Mouse (Mus musculus) frontal cortex, adult 2 months (tissue): Measurements from ENCODE around the gene Pdss2. TPM values are rescaled to one million over a fixed set of nuclear protein-coding genes. Genes with fewer than 3 reads are reported as not detected.

Source experiments
- DNase-seq, 2 experiments: peaks; one replicate each; pipeline ENCODE4 v3.0.0; 2022; ENCODE audit warnings: low spot score in 1 of 2; ENCODE audit errors: extremely low spot score in 1 of 2
- polyA plus RNA-seq: library from polyadenylated mRNA; depleted of rRNA; stranded (reverse); fragments of >200 nt; gene quantifications from 2 replicates; pipeline ENCODE4 v1.2.3, GENCODE M21; 2012

Pdss2 gene
- polyA plus RNA-seq, 1 experiment: 12.6 TPM

- no peak for DNase-seq
These were observed 87.0 kb downstream of the Pdss2 start for GRCm38 (mm10) chr10:43308105-43308810.

- no peak for DNase-seq
These were observed 89.6 kb downstream of the Pdss2 start for GRCm38 (mm10) chr10:43310781-43311392.

GRCm38 (mm10) chr10:43312211-43312610 lies 90.9 kb downstream of the Pdss2 start:
- no peak for DNase-seq

- DNase-seq: no peak
These were observed 91.6 kb downstream of the Pdss2 start for GRCm38 (mm10) chr10:43312658-43313417.

GRCm38 (mm10) chr10:43315228-43315627 lies 93.9 kb downstream of the Pdss2 start:
- no peak for DNase-seq

- DNase-seq: no peak
These were observed 96.2 kb downstream of the Pdss2 start for GRCm38 (mm10) chr10:43317327-43317951.

GRCm38 (mm10) chr10:43321019-43321418 lies 99.7 kb downstream of the Pdss2 start:
- no peak for DNase-seq

GRCm38 (mm10) chr10:43322446-43323178 lies 101.3 kb downstream of the Pdss2 start:
- peak; percentile 10 to 67 for DNase-seq

- DNase-seq: no peak
These were observed 102.1 kb downstream of the Pdss2 start for GRCm38 (mm10) chr10:43323386-43323785.

GRCm38 (mm10) chr10:43329813-43330212 lies 108.5 kb downstream of the Pdss2 start:
- no peak for DNase-seq

GRCm38 (mm10) chr10:43330691-43331090 lies 109.4 kb downstream of the Pdss2 start:
- no peak for DNase-seq

GRCm38 (mm10) chr10:43331931-43332701 lies 110.8 kb downstream of the Pdss2 start:
- no peak for DNase-seq

- DNase-seq: no peak
These were observed 114.6 kb downstream of the Pdss2 start for GRCm38 (mm10) chr10:43335874-43336273.

- no peak for DNase-seq
These were observed 115.8 kb downstream of the Pdss2 start for GRCm38 (mm10) chr10:43337110-43337509.

GRCm38 (mm10) chr10:43339811-43340210 lies 118.5 kb downstream of the Pdss2 start:
- DNase-seq: no peak

GRCm38 (mm10) chr10:43349718-43350117 lies 128.4 kb downstream of the Pdss2 start:
- DNase-seq: no peak

GRCm38 (mm10) chr10:43357884-43358283 lies 136.6 kb downstream of the Pdss2 start:
- DNase-seq: no peak

GRCm38 (mm10) chr10:43362947-43363346 lies 141.7 kb downstream of the Pdss2 start:
- no peak for DNase-seq

GRCm38 (mm10) chr10:43363431-43363851 lies 142.2 kb downstream of the Pdss2 start:
- no peak for DNase-seq

GRCm38 (mm10) chr10:43365909-43366308 lies 144.6 kb downstream of the Pdss2 start:
- DNase-seq: no peak
